Mouse (Mus musculus) midbrain, embryonic 14.5 days (tissue): ENCODE measurements around the gene Hoxb3. TPM values are rescaled to one million over a fixed set of nuclear protein-coding genes. Genes with fewer than 3 reads are reported as not detected.

ENCODE experiments used
- ATAC-seq: fragments of 200-750 bp; cut with Nextera tagmentation; 2 replicates; pipeline ENCODE4 v1.8.0; 2017; ENCODE audit warnings: moderate number of reproducible peaks, moderate library complexity; ENCODE audit not compliant: low FRiP score, low TSS enrichment
- DNase-seq: peaks from one replicate; pipeline ENCODE4 v3.0.0-alpha.2; 2015
- H3K27ac ChIP-seq: fragments of 300-500 bp; sonication (generic); replicated peaks from 2 replicates; pipeline ENCODE4 v1.5.1; 2014; ENCODE audit warnings: mild to moderate bottlenecking, low read depth, low read length, moderate library complexity
- H3K27me3 ChIP-seq: fragments of 300-500 bp; sonication (generic); 2 replicates; pipeline ENCODE4 v1.6.1; 2014; ENCODE audit warnings: low read length, control low read depth, mixed read lengths; ENCODE audit not compliant: control insufficient read depth, insufficient read depth
- H3K36me3 ChIP-seq: fragments of 300-500 bp; sonication (generic); 2 replicates; pipeline ENCODE4 v1.6.1; 2014; ENCODE audit warnings: low read length, control low read depth; ENCODE audit not compliant: control insufficient read depth, insufficient read depth
- H3K4me1 ChIP-seq: fragments of 300-500 bp; sonication (generic); 2 replicates; pipeline ENCODE4 v1.6.1; 2014; ENCODE audit warnings: mild to moderate bottlenecking, antibody characterized with exemption, low read length, control low read depth; ENCODE audit not compliant: control insufficient read depth, insufficient read depth
- H3K4me2 ChIP-seq: fragments of 300-500 bp; sonication (generic); 2 replicates; pipeline ENCODE4 v1.6.1; 2014; ENCODE audit warnings: mild to moderate bottlenecking, low read length, moderate library complexity
- H3K4me3 ChIP-seq: fragments of 300-500 bp; sonication (generic); replicated peaks from 2 replicates; pipeline ENCODE4 v1.5.1; 2014; ENCODE audit warnings: low read depth, low read length
- H3K9ac ChIP-seq: fragments of 300-500 bp; sonication (generic); replicated peaks from 2 replicates; pipeline ENCODE4 v1.6.1; 2014; ENCODE audit warnings: mild to moderate bottlenecking, low read length, moderate library complexity
- H3K9me3 ChIP-seq: fragments of 300-500 bp; sonication (generic); 2 replicates; pipeline ENCODE4 v1.6.1; 2016; ENCODE audit warnings: low read length, control low read depth, mixed read lengths; ENCODE audit not compliant: control insufficient read depth
- WGBS: fragments of 180-500 bp; shearing (Covaris S2); extraction: QIAGEN DNeasy Blood & Tissue Kit; methylation state at CpG from one replicate; pipeline ENCODE4 v1.1.7; 2014; 5-methylcytosine and 5-hydroxymethylcytosine counted together
- polyA plus RNA-seq: library from polyadenylated mRNA; unstranded; fragments of >200 nt; fragmentation: Nextera tagmentation; extraction: Ambion mirVana; gene quantifications from 2 replicates; pipeline ENCODE4 v1.2.1, GENCODE M21; 2014

The Hoxb3 gene
- polyA plus RNA-seq, 1 experiment from 2014 or later: not detected

- Histone ChIP-seq H3K27me3 (peaks cover 92% of the 10 kb centered on the region), H3K4me3 (no peak overlapping the region), H3K9me3 (no peaks in the 10 kb centered on the region), H3K4me2 (no peak overlapping the region), H3K9ac (no peak overlapping the region), H3K4me1 (no peaks in the 10 kb centered on the region), H3K27ac (no peak overlapping the region), H3K36me3 (no peaks in the 10 kb centered on the region)
- no peak for ATAC-seq
- WGBS: 3% methylated on average over 2 of the region's 2 CpGs
- DNase-seq: no peak
Observed at GRCm38 (mm10) chr11:96350791-96351190, 27.7 kb downstream of the Hoxb3 start.

- H3K4me1 ChIP-seq: no peaks in the 10 kb centered on the region
- no peak overlapping the region for H3K4me3 ChIP-seq
- H3K36me3 ChIP-seq: no peaks in the 10 kb centered on the region
- DNase-seq: no peak
- no peak overlapping the region for H3K27ac ChIP-seq
- H3K9me3 ChIP-seq: no peaks in the 10 kb centered on the region
- WGBS: 2% methylated on average over 11 of the region's 11 CpGs
- H3K27me3 ChIP-seq: peaks cover 92% of the 10 kb centered on the region
- no peak overlapping the region for H3K9ac ChIP-seq
- H3K4me2 ChIP-seq: no peak overlapping the region
- no peak for ATAC-seq
Observed at GRCm38 (mm10) chr11:96351312-96351711, 28.2 kb downstream of the Hoxb3 start.

DNA sequence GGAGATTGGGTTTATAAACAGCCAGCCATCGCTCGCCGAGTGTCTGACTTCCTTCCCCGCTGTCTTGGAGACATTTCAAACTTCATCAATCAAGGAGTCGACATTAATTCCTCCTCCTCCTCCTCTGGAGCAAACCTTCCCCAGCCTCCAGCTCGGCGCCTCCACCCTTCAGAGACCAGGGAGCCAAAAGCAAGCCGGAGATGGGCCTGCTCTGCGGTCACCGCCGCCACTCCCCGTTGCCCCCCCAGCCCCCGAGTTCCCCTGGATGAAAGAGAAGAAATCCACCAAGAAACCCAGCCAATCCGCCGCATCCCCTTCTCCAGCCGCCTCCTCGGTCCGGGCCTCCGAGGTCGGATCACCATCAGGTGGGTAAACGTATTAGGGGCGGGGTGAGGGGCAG, 28.7 kb downstream of the Hoxb3 start:
- Histone ChIP-seq H3K27ac (no peak overlapping the region), H3K9ac (no peak overlapping the region), H3K27me3 (peaks cover 92% of the 10 kb centered on the region), H3K36me3 (no peaks in the 10 kb centered on the region), H3K4me3 (no peak overlapping the region), H3K4me1 (no peaks in the 10 kb centered on the region), H3K9me3 (no peaks in the 10 kb centered on the region), H3K4me2 (no peak overlapping the region)
- WGBS: 1% methylated on average over 22 of the region's 22 CpGs
- DNase-seq (no peak), ATAC-seq (no peak)

DNA sequence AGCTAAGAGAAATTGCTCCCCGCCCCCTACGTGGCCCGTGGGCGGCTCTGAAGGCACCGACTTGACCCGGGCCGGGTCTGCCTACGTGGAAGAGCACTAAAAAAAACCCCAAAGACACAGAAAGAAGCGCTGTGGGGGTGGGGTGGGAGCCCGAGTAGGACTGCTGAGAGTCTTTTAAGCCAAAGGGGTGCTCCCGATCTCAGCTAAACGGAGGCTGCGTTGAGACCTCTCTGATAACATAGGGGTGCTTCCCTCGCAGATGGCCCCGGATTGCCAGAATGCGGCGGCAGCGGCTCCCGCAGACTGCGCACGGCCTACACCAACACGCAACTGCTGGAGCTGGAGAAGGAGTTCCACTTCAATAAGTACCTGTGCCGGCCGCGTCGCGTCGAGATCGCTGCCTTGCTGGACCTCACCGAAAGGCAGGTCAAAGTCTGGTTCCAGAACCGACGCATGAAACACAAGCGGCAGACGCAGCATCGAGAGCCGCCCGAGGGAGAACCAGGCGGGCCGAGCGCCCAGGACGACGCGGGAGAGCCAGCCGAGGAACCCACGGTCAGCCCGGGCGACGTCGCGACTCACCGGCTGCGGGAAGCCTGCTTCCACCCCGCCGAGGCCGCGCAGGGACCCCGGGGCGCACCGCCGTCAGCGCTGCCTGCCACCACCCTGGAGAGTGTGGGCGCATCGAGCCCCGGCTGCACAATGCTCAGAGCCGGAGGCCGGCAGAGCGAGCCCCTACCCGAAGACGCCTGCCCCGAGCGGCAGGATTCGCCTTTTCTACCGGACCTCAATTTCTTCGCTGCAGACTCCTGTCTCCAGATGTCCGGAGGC, 29.8 kb downstream of the Hoxb3 start:
- Histone ChIP-seq H3K27ac (no peak overlapping the region), H3K36me3 (no peaks in the 10 kb centered on the region), H3K27me3 (peaks cover 95% of the 10 kb centered on the region), H3K4me2 (no peak overlapping the region), H3K9me3 (no peaks in the 10 kb centered on the region), H3K9ac (no peak overlapping the region), H3K4me3 (peak overlapping the region; percentile 10; the same call in 1 of the 2 replicates), H3K4me1 (no peaks in the 10 kb centered on the region)
- under 1% methylated on average over 73 of the region's 75 CpGs for WGBS
- ATAC-seq: no peak
- DNase-seq: peak; percentile 51

DNA sequence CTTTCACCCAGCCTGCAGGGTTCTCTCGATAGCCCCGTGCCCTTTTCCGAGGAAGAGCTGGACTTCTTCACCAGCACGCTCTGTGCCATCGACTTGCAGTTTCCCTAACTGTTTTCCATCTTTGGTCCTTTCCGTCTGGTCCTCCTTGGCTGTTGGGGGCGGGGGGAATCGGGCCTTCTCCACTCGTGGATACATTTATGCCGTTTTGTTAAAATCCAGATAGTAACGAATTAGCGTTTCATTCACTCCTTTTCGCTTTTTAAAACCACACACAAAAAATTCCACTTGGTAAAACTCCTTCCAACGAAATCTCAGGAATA, 30.4 kb downstream of the Hoxb3 start:
- H3K36me3 ChIP-seq: no peaks in the 10 kb centered on the region
- DNase-seq (peak; percentile 58), ATAC-seq (no peak)
- under 1% methylated on average over 14 of the region's 14 CpGs for WGBS
- peaks cover 94% of the 10 kb centered on the region for H3K27me3 ChIP-seq
- H3K9ac ChIP-seq: no peak overlapping the region
- no peak overlapping the region for H3K27ac ChIP-seq
- no peak overlapping the region for H3K4me2 ChIP-seq
- H3K9me3 ChIP-seq: no peaks in the 10 kb centered on the region
- H3K4me1 ChIP-seq: no peaks in the 10 kb centered on the region
- no peak overlapping the region for H3K4me3 ChIP-seq

GRCm38 (mm10) chr11:96353939-96354338, 30.8 kb downstream of the Hoxb3 start:
- no peak overlapping the region for H3K9ac ChIP-seq
- 2% methylated on average over 8 of the region's 8 CpGs for WGBS

GRCm38 (mm10) chr11:96354376-96354775, 31.2 kb downstream of the Hoxb3 start:
- under 1% methylated on average over 25 of the region's 25 CpGs for WGBS
- peak; percentile 58 for DNase-seq
- H3K4me2 ChIP-seq: peak overlapping the region; percentile 3; the same call in 1 of the 2 replicates

More at GRCm38 (mm10) chr11:96353939-96354338, 30.8 kb downstream of the Hoxb3 start:
- H3K4me1 ChIP-seq: no peaks in the 10 kb centered on the region
- DNase-seq: no peak
- no peak overlapping the region for H3K4me2 ChIP-seq
- H3K27me3 ChIP-seq: peaks cover 94% of the 10 kb centered on the region
- H3K4me3 ChIP-seq: no peak overlapping the region
- no peak for ATAC-seq
- H3K27ac ChIP-seq: no peak overlapping the region
- H3K9me3 ChIP-seq: no peaks in the 10 kb centered on the region
- no peaks in the 10 kb centered on the region for H3K36me3 ChIP-seq

DNA sequence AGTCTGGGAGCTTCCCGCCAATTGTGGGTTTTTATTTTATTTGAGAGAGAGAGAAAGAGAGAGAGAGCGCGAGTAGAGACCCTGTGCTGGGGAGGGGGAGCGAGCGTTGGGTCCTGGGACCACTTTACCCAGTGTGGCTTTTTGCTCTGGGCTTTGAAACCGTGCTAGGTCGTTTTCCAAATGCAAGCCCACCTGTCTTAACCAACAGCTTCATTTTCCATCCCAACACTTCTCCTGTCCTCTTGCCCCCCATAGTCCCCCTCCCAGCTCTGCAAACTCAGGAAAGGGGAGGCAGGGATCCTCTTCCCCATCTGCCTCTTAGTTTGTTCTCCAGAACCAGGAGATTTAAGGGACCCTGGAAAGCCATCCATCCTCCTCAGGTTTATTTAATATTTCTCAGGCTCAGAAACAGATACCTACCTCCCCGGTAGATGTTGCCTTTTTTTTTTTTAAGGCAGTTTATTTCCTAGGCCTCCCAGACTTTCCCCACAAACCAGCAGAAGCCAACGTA, 31.7 kb downstream of the Hoxb3 start:
- under 1% methylated on average over 9 of the region's 9 CpGs for WGBS
- no peak for ATAC-seq
- H3K4me3 ChIP-seq: no peak overlapping the region
- no peaks in the 10 kb centered on the region for H3K4me1 ChIP-seq
- peak overlapping the region; percentile 3; the same call in 1 of the 2 replicates for H3K4me2 ChIP-seq
- H3K9me3 ChIP-seq: no peaks in the 10 kb centered on the region
- peaks cover 93% of the 10 kb centered on the region for H3K27me3 ChIP-seq
- H3K9ac ChIP-seq: no peak overlapping the region
- no peaks in the 10 kb centered on the region for H3K36me3 ChIP-seq
- H3K27ac ChIP-seq: no peak overlapping the region
- DNase-seq: no peak

More at GRCm38 (mm10) chr11:96354376-96354775, 31.2 kb downstream of the Hoxb3 start:
- no peak overlapping the region for H3K27ac ChIP-seq
- H3K27me3 ChIP-seq: peaks cover 93% of the 10 kb centered on the region
- no peak overlapping the region for H3K9ac ChIP-seq
- no peaks in the 10 kb centered on the region for H3K9me3 ChIP-seq
- H3K4me1 ChIP-seq: no peaks in the 10 kb centered on the region
- H3K4me3 ChIP-seq: no peak overlapping the region
- ATAC-seq: no peak
- H3K36me3 ChIP-seq: no peaks in the 10 kb centered on the region

- no peak overlapping the region for H3K4me3 ChIP-seq
- H3K4me2 ChIP-seq: no peak overlapping the region
- H3K9ac ChIP-seq: no peak overlapping the region
- H3K36me3 ChIP-seq: no peaks in the 10 kb centered on the region
- H3K4me1 ChIP-seq: no peaks in the 10 kb centered on the region
- ATAC-seq: no peak
- 0% methylated on average over 5 of the region's 5 CpGs for WGBS
- H3K27me3 ChIP-seq: peaks cover 95% of the 10 kb centered on the region
- H3K9me3 ChIP-seq: no peaks in the 10 kb centered on the region
- H3K27ac ChIP-seq: no peak overlapping the region
- no peak for DNase-seq
Observed at GRCm38 (mm10) chr11:96363807-96364206, 40.7 kb downstream of the Hoxb3 start.
